Mouse (Mus musculus) liver, embryonic 13.5 days (tissue): ENCODE measurements around the gene C1ra. TPM values are rescaled to one million over a fixed set of nuclear protein-coding genes. Genes with fewer than 3 reads are reported as not detected.
"Not testable (repeated sequence)": the region's sequence is repeated elsewhere in the genome, so short reads cannot be mapped to it uniquely, and the experiment has no call there.

Source experiments
- ATAC-seq: fragments of 200-750 bp; cut with Nextera tagmentation; 2 replicates; pipeline ENCODE4 v1.8.0; 2017; ENCODE audit warnings: low read depth, mild to moderate bottlenecking, moderate number of reproducible peaks, moderate library complexity
- DNase-seq: peaks from one replicate; pipeline ENCODE4 v3.0.0; 2022
- H3K27ac ChIP-seq: fragments of 300-500 bp; sonication (generic); 2 replicates; pipeline ENCODE4 v1.5.1; 2015; ENCODE audit warnings: moderate library complexity, mild to moderate bottlenecking, inconsistent platforms
- H3K27me3 ChIP-seq: fragments of 300-500 bp; sonication (generic); 2 replicates; pipeline ENCODE4 v1.6.1; 2015; ENCODE audit warnings: mild to moderate bottlenecking, inconsistent platforms
- H3K36me3 ChIP-seq: fragments of 300-500 bp; sonication (generic); 2 replicates; pipeline ENCODE4 v1.6.1; 2015; ENCODE audit warnings: mild to moderate bottlenecking, inconsistent platforms
- H3K4me1 ChIP-seq: fragments of 300-500 bp; sonication (generic); replicated peaks from 2 replicates; pipeline ENCODE4 v1.6.1; 2015; ENCODE audit warnings: inconsistent platforms
- H3K4me2 ChIP-seq: fragments of 300-500 bp; sonication (generic); 2 replicates; pipeline ENCODE4 v1.6.1; 2015; ENCODE audit warnings: inconsistent platforms, mild to moderate bottlenecking, moderate library complexity
- H3K4me3 ChIP-seq: fragments of 300-500 bp; sonication (generic); replicated peaks from 2 replicates; pipeline ENCODE4 v1.5.1; 2015; ENCODE audit warnings: mild to moderate bottlenecking, inconsistent platforms
- H3K9ac ChIP-seq: fragments of 300-500 bp; sonication (generic); 2 replicates; pipeline ENCODE4 v1.6.1; 2015; ENCODE audit warnings: mild to moderate bottlenecking, inconsistent platforms
- H3K9me3 ChIP-seq: fragments of 300-500 bp; sonication (generic); replicated peaks from 2 replicates; pipeline ENCODE4 v1.6.1; 2016; ENCODE audit warnings: inconsistent platforms
- WGBS: fragments of 180-500 bp; shearing (Covaris S2); methylation state at CpG from one replicate; pipeline ENCODE4 v1.1.7; 2015; ENCODE audit not compliant: insufficient replicate concordance; 5-methylcytosine and 5-hydroxymethylcytosine counted together
- polyA plus RNA-seq: library from polyadenylated mRNA; unstranded; fragments of >200 nt; fragmentation: Nextera tagmentation; extraction: Ambion mirVana; gene quantifications from 2 replicates; pipeline ENCODE4 v1.2.1, GENCODE M21; 2015

C1ra gene
- polyA plus RNA-seq, 1 experiment from 2014 or later: 7.5 TPM

DNA sequence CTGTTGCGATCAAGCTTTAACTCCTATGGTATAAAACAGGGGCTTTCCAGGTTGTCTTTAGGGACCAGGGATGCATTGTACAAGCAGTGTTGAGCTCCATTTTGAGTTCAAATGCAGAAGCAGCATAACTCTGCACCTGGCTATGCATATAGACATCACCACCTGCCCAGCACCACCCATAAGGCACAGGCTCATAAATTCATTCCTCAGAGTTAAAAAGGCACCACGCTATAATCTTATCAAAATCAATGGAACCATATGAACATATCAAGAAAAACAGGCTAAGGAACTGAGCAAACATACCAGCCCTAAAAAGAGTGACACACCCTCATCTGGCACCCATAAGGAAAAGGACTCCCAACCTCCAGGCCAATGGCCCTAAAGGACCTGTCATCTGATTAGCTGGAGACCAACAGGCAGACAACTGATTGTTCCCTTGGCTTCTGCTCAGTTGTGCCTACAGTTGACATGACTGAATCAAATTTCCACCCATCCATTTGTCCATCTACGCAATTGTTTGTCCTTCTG is 36.9 kb downstream of the C1ra start:
- Histone ChIP-seq H3K36me3 (no peaks in the 10 kb centered on the region), H3K4me2 (no peak overlapping the region), H3K4me1 (no peaks in the 10 kb centered on the region), H3K27ac (no peak overlapping the region), H3K9ac (no peak overlapping the region), H3K4me3 (no peak overlapping the region), H3K27me3 (no peaks in the 10 kb centered on the region), H3K9me3 (peaks cover 12% of the 10 kb centered on the region)
- DNase-seq (no peak), ATAC-seq (no peak)
- 65% methylated on average over 3 of the region's 3 CpGs for WGBS

- no peak for DNase-seq
- WGBS: 63% methylated on average over 22 of the region's 22 CpGs
- H3K27ac ChIP-seq: no peak overlapping the region
- H3K4me1 ChIP-seq: no peaks in the 10 kb centered on the region
- H3K27me3 ChIP-seq: no peaks in the 10 kb centered on the region
- H3K4me2 ChIP-seq: no peak overlapping the region
- H3K9me3 ChIP-seq: peaks cover 12% of the 10 kb centered on the region
- no peak overlapping the region for H3K4me3 ChIP-seq
- H3K36me3 ChIP-seq: no peaks in the 10 kb centered on the region
- ATAC-seq: no peak
- no peak overlapping the region for H3K9ac ChIP-seq
Observed at GRCm38 (mm10) chr6:124552766-124553165, 40.6 kb downstream of the C1ra start.

GRCm38 (mm10) chr6:124555956-124556355 is 43.8 kb downstream of the C1ra start:
- not testable (repeated sequence) for H3K9me3 ChIP-seq, DNase-seq, H3K4me1 ChIP-seq, H3K27me3 ChIP-seq, H3K27ac ChIP-seq, H3K4me3 ChIP-seq, H3K9ac ChIP-seq, H3K36me3 ChIP-seq, ATAC-seq, H3K4me2 ChIP-seq
- WGBS: 47% methylated on average over 2 of the region's 2 CpGs

GRCm38 (mm10) chr6:124561156-124561555 is 49.0 kb downstream of the C1ra start:
- not testable (repeated sequence) for H3K9me3 ChIP-seq, H3K36me3 ChIP-seq, H3K4me1 ChIP-seq, H3K4me2 ChIP-seq, H3K27ac ChIP-seq, ATAC-seq, DNase-seq, H3K27me3 ChIP-seq, H3K4me3 ChIP-seq, H3K9ac ChIP-seq
- WGBS: 61% methylated on average over 4 of the region's 4 CpGs

- not testable (repeated sequence) for H3K27ac ChIP-seq, DNase-seq, H3K4me3 ChIP-seq, H3K27me3 ChIP-seq, H3K36me3 ChIP-seq, H3K9me3 ChIP-seq, ATAC-seq, H3K4me2 ChIP-seq, H3K4me1 ChIP-seq, H3K9ac ChIP-seq
- 50% methylated on average over 2 of the region's 2 CpGs for WGBS
Observed at GRCm38 (mm10) chr6:124561611-124562010, 49.4 kb downstream of the C1ra start.

- H3K36me3 ChIP-seq: no peaks in the 10 kb centered on the region
- no peak within 1 kb of the TSS for H3K27ac ChIP-seq
- H3K9me3 ChIP-seq: no peaks in the 10 kb centered on the region
- DNase-seq: peak; percentile 30
- WGBS: under 1% methylated on average over 8 of the region's 8 CpGs
- no peak within 1 kb of the TSS for H3K4me3 ChIP-seq
- no peak within 1 kb of the TSS for H3K4me2 ChIP-seq
- no peaks in the 10 kb centered on the region for H3K4me1 ChIP-seq
- no peaks in the 10 kb centered on the region for H3K27me3 ChIP-seq
- H3K9ac ChIP-seq: no peak within 1 kb of the TSS
- ATAC-seq: no peak
Observed at GRCm38 (mm10) chr6:124570026-124570425, 57.8 kb downstream of the C1ra start, which contains the start of gene C1rb. C1rb (plus strand) TSS chr6:124570294.

Other genes with a start within 250 kb of the C1ra start
- 0.05 TPM in 2 replicates for gene Cd163, start 207.7 kb upstream of the C1ra start, polyA plus RNA-seq
- gene Pex5, start 97.3 kb upstream of the C1ra start, polyA plus RNA-seq: 20.6 and 23.0 TPM in 2 replicates
- 2.9 and 3.9 TPM in 2 replicates for gene Clstn3, start 47.6 kb upstream of the C1ra start, polyA plus RNA-seq
- 6.1 and 7.0 TPM in 2 replicates for gene C1rl, start 19.3 kb upstream of the C1ra start, polyA plus RNA-seq
- 21.1 and 23.9 TPM in 2 replicates for gene C1s1, start 30.0 kb downstream of the C1ra start, polyA plus RNA-seq
- gene C1rb, start 57.9 kb downstream of the C1ra start, polyA plus RNA-seq: not detected in 2 replicates
- not detected in 2 replicates for gene C1s2, start 123.7 kb downstream of the C1ra start, polyA plus RNA-seq
- 68.4 and 73.9 TPM in 2 replicates for gene Lpcat3, start 150.6 kb downstream of the C1ra start, polyA plus RNA-seq
- 189 and 198 TPM in 2 replicates for gene Emg1, start 199.8 kb downstream of the C1ra start, polyA plus RNA-seq
- gene Phb2, start 199.9 kb downstream of the C1ra start, polyA plus RNA-seq: 356 and 373 TPM in 2 replicates
- 28.7 and 29.5 TPM in 2 replicates for gene Ptpn6, start 226.3 kb downstream of the C1ra start, polyA plus RNA-seq
- 77.7 and 80.2 TPM in 2 replicates for gene Grcc10, start 229.0 kb downstream of the C1ra start, polyA plus RNA-seq
- gene Gm45234, start 243.6 kb downstream of the C1ra start, polyA plus RNA-seq: not detected in 2 replicates
- gene Atn1, start 244.1 kb downstream of the C1ra start, polyA plus RNA-seq: 1.5 and 1.8 TPM in 2 replicates